Mouse (Mus musculus): ENCODE results near the gene Arrdc2. TPM values are rescaled to one million over a fixed set of nuclear protein-coding genes. Genes with fewer than 3 reads are reported as not detected.

Gene Arrdc2
- polyA plus RNA-seq, 1 experiment = 50.3 TPM

DNA sequence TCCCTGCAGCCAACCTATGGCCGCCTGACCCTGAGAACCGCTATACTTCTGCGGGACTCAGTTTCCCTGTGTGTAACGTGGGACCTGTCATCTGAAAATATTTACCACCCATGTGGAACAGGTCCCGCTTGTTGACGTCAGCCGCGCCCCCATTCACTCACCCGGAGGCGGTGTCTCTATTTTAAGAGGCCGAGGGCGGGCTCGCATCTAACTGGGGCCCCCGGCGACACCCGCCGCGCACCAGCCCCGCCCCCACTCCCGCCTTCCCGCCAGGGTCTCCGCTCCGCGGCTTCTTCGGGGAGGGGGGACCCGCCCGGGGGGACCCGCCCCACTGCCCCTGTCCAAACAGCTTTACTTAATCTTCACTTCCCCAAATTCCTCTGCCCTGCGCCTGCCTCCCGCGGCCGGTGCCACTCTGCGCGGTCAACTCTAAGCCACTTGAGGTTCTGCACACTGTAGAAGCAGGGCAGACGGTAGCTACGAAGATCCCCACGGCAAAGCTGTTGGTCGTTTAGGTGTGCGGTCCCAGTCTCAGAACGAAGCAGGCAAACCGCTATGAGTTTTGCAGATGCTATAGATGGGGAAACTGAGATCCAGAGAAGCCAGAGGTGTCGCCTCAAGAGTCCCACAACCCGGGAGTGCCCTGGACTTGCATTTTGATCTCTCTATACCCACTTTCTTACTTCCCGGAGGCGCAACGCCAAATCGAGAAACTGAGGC lies 35.6 kb downstream of the Arrdc2 start:
- WGBS = 2% methylated on average over 47 of the region's 47 CpGs

DNA sequence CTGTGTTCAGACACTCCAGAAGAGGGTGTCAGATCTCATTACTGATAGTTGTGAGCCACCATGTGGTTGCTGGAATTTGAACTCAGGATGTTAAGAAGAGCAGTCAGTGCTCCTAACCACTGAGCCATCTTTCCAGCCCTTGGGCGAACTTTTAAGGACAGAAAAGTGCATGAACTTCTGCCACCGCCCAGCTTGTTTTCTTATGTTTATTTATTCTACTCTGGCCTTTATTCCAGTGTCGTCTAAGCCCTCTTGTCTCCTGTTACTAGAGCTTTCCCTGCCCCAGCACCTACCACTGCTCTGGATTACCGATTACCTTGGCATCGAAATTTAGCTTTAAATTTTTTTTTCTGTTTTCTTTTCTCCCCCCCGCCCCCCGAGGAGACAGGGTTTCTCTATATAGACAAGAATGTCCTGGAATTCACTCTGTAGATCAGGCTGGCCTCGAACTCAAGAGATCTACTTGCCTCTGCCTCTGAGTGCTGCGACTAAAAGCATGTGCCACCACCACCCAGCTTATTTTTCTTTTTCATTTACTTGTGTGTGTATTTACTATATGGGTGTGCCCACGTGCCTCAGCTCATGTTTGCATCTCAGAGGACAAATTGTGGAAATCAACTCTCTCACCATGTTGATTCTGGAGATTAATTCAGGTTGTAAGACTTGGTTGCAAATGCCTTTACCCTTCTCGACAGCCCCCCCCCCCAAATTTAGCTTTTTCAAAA lies 36.6 kb downstream of the Arrdc2 start:
- no peak for DNase-seq
- 58% methylated on average over 11 of the region's 11 CpGs for WGBS

More for the DNA sequence above, 35.6 kb downstream of the Arrdc2 start:
- peak overlapping the region; percentile 68 for H3K4me3 ChIP-seq (replicated peaks; ENCODE audit: extremely low read depth, low read depth, low read length)
- H3K4me1 ChIP-seq (ENCODE audit: control insufficient read depth, insufficient read depth, low read length) = peaks cover 7% of the 10 kb centered on the region
- TF ChIP-seq POLR2A (IDR thresholded peaks at IDR 0.05; ENCODE audit: borderline replicate concordance, extremely low read depth, low read depth, low read length) (0 out of 2 replicates have a peak, but pooled peaks have one; percentile 37), CTCF (IDR thresholded peaks at IDR 0.05; ENCODE audit: insufficient read depth, low read length) (no peak)
- DNase-seq = peak; percentile 42

DNA sequence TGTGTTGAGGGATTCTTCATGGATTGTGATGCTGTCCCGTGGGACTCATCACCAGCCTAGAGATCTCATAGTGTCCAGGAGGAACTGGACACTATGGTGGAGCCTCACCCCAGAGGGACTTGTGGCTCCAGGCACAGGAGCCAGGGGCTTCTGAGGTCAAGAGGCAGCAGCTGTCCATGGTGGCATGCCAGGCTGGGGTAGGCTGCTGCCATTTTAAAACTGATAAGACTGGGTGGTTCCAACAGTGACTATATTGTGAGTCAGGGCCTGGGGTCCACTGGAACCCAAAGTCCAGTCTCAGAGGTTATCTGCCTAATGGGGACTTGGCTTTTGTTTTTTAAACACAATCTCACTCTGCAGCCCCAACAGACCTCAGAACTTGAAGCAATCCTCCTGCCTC lies 37.7 kb downstream of the Arrdc2 start:
- 77% methylated on average over 1 of the region's 1 CpGs for WGBS
- no peak for TF ChIP-seq CTCF (IDR thresholded peaks at IDR 0.05; ENCODE audit: insufficient read depth, low read length)
- TF ChIP-seq POLR2A (IDR thresholded peaks at IDR 0.05; ENCODE audit: borderline replicate concordance, extremely low read depth, low read depth, low read length) = no peak
- Histone ChIP-seq H3K4me3 (replicated peaks; ENCODE audit: extremely low read depth, low read depth, low read length) (no peak overlapping the region), H3K4me1 (ENCODE audit: control insufficient read depth, insufficient read depth, low read length) (peaks cover 7% of the 10 kb centered on the region)
- DNase-seq = no peak

More for the DNA sequence above, 36.6 kb downstream of the Arrdc2 start:
- no peak for TF ChIP-seq CTCF (IDR thresholded peaks at IDR 0.05; ENCODE audit: insufficient read depth, low read length)
- TF ChIP-seq POLR2A (IDR thresholded peaks at IDR 0.05; ENCODE audit: borderline replicate concordance, extremely low read depth, low read depth, low read length) = no peak
- Histone ChIP-seq H3K4me3 (replicated peaks; ENCODE audit: extremely low read depth, low read depth, low read length) (no peak overlapping the region), H3K4me1 (ENCODE audit: control insufficient read depth, insufficient read depth, low read length) (peaks cover 7% of the 10 kb centered on the region)

DNA sequence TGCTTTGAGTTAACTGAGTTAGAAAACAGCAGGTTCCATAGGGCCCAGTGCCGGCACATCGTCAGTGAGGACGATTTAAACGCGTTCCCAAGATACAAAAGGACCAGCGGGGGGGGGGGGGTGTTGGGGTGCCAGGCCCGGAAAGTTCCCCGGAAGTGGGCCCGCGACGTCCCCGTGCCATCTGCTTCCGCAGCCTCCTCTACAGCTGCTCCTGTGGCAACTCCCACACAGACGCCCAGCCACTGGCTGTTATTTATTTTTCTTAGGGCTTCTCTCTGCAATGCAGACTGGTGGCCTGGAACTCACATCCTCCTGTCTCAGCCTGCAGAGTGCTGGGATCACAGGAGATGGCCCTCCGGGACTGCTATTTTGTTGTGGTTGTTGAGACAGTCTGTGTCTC lies 38.4 kb downstream of the Arrdc2 start:
- TF ChIP-seq POLR2A (IDR thresholded peaks at IDR 0.05; ENCODE audit: borderline replicate concordance, extremely low read depth, low read depth, low read length) = no peak
- TF ChIP-seq CTCF (IDR thresholded peaks at IDR 0.05; ENCODE audit: insufficient read depth, low read length) = no peak
- Histone ChIP-seq H3K4me1 (ENCODE audit: control insufficient read depth, insufficient read depth, low read length) (peaks cover 7% of the 10 kb centered on the region), H3K4me3 (replicated peaks; ENCODE audit: extremely low read depth, low read depth, low read length) (no peak overlapping the region)
- WGBS = 22% methylated on average over 15 of the region's 15 CpGs
- DNase-seq = no peak

DNA sequence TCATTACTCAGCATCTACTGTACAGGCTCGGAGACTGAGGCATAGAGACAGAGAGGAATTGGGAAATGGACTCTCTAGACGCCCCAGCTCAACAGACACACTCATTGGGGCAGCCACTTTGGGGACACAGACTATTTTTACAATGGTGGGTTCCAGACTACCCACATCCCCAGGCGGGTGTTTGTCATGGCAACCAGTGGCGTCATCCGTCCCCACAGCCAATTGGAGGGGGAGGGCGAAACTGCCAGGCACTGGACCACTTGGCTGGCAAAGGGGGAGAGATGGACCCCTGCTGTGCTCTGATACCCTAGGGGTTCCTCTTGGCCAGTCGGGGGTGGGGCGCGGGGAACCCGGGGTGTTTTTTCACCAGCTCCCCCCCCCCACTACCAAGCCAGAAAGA lies 38.9 kb downstream of the Arrdc2 start:
- WGBS = 63% methylated on average over 10 of the region's 10 CpGs
- H3K4me3 ChIP-seq (replicated peaks; ENCODE audit: extremely low read depth, low read depth, low read length) = no peak overlapping the region
- peaks cover 7% of the 10 kb centered on the region for H3K4me1 ChIP-seq (ENCODE audit: control insufficient read depth, insufficient read depth, low read length)
- DNase-seq = no peak
- TF ChIP-seq POLR2A (IDR thresholded peaks at IDR 0.05; ENCODE audit: borderline replicate concordance, extremely low read depth, low read depth, low read length) (no peak), CTCF (IDR thresholded peaks at IDR 0.05; ENCODE audit: insufficient read depth, low read length) (no peak)

DNA sequence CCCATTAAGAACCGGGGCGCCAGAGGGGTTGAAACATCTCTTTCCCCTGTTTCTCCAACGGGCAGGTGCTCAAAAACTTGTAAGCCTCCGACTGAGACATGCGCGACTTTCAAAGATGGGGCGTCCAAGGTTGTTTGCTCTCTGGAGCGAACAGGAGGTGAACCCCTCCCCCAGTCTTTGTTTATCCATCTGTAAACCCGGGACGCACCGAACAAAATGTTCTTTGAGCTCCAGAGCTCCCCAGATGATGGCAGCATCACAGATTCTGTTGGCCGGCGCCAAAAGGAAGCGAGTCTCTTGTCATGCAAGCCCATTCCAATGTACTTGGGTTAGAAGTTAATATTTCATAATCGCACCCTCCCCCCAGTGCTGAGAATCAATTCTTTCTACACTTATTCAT lies 41.2 kb downstream of the Arrdc2 start:
- H3K4me3 ChIP-seq (replicated peaks; ENCODE audit: extremely low read depth, low read depth, low read length) = no peak overlapping the region
- TF ChIP-seq CTCF (IDR thresholded peaks at IDR 0.05; ENCODE audit: insufficient read depth, low read length) (no peak), POLR2A (IDR thresholded peaks at IDR 0.05; ENCODE audit: borderline replicate concordance, extremely low read depth, low read depth, low read length) (no peak)
- WGBS = 11% methylated on average over 15 of the region's 15 CpGs
- no peaks in the 10 kb centered on the region; the same call in 1 of the 2 replicates for H3K4me1 ChIP-seq (ENCODE audit: control insufficient read depth, insufficient read depth, low read length)
- no peak for DNase-seq

DNA sequence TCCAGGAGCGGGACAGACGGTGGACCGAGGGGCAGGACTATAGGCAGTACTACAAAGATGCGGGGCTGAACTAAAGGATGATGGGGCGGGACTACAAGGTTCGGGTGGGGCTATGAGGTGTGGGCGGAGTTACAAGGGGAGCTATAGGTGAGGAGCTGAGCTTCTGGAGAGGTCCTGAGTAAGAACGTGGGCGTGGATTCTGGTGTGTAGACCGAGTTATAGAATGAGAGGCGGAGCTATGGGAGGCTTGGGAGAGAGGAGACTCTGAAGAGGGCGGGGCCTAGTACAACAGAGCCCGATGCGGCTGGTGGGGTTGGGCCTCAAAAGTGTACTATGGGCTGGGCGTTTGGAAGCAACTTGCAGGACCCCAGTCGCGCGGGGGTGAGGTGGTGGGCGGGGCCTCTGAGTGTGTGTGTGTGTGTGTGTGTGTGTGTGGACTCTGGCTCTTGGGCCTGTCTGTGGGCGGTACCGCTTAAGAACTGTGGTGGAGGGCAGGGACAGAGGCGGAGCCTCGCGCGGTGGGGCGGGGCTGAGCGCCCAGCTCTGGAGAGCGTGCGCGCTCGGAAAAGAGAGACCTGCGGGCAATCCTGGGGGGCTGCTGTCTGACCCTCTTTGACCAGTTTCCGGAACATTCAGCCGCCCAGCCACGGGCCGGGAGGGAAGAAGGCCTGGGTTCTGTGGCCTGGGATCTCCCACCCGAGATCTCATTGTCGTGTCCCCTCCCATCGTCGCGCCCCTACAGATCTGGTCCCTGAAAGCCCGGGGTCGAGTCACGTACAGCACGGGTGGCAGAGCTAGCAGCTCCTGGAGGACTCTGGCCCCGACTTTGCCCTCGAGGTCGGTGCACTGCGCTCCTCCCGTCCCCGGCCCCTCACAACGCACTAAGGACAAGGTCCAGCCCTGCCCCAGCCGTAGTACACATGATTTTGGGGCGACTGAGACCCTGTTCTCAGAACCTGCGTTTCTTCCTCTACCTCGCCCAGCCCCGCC lies 42.1 kb downstream of the Arrdc2 start:
- peak overlapping the region; percentile 60 for H3K4me3 ChIP-seq (replicated peaks; ENCODE audit: extremely low read depth, low read depth, low read length)
- DNase-seq = peak; percentile 85
- peaks cover 4% of the 10 kb centered on the region; the same call in 1 of the 2 replicates for H3K4me1 ChIP-seq (ENCODE audit: control insufficient read depth, insufficient read depth, low read length)
- TF ChIP-seq CTCF (IDR thresholded peaks at IDR 0.05; ENCODE audit: insufficient read depth, low read length) (no peak), POLR2A (IDR thresholded peaks at IDR 0.05; ENCODE audit: borderline replicate concordance, extremely low read depth, low read depth, low read length) (no peak)
- WGBS = 1% methylated on average over 57 of the region's 57 CpGs

DNA sequence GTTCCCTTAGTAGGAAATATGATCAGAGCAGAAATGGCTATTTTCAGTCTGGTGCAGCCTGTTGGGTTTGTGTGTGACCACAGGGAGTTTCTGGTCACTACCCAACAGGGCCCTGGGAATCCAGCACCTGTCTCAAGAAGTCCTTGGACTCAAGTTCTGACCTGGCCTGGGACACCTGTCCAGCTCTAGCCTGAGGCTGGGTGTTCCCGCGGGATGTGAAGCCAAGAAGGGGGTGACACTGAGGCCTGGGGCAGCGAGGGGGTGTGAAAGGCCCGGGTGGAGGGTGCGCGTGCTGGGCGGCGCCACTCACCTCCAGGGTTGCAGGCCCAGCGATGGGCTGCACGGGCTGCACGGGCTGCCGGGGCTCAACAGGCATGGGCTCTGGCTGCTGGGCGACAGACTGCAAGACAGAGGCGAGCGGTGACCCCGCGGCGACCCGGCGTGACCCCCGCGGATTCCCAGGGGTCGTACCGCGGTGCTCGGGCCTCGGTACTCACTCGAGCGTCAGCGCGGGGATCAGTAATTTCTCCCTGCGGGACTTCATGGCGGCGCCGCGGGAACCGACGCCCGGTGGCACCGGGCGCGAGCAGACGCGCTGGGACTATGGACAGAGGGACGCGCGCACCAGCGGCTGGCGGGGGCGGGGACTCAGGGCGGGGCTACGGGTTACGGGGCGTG lies 43.0 kb downstream of the Arrdc2 start:
- TF ChIP-seq POLR2A (IDR thresholded peaks at IDR 0.05; ENCODE audit: borderline replicate concordance, extremely low read depth, low read depth, low read length) (0 out of 2 replicates have a peak, but pooled peaks have one; percentile 21), CTCF (IDR thresholded peaks at IDR 0.05; ENCODE audit: insufficient read depth, low read length) (no peak)
- Histone ChIP-seq H3K4me1 (ENCODE audit: control insufficient read depth, insufficient read depth, low read length) (peaks cover 7% of the 10 kb centered on the region), H3K4me3 (replicated peaks; ENCODE audit: extremely low read depth, low read depth, low read length) (peak overlapping the region; percentile 12)
- no peak for DNase-seq
- WGBS = 6% methylated on average over 54 of the region's 54 CpGs
